Mouse (Mus musculus) MN1 (cell line): ENCODE measurements around the gene Nav2.

Experiments
- DNase-seq: peaks from one replicate; pipeline ENCODE4 v3.0.0-alpha.2; 2016; ENCODE audit warnings: low spot score

Gene Nav2

GRCm38 (mm10) chr7:49205551-49205950 is 297.0 kb downstream of the Nav2 start:
- no peak for DNase-seq

- no peak for DNase-seq
These were observed 298.5 kb downstream of the Nav2 start for GRCm38 (mm10) chr7:49206775-49207676.

DNA sequence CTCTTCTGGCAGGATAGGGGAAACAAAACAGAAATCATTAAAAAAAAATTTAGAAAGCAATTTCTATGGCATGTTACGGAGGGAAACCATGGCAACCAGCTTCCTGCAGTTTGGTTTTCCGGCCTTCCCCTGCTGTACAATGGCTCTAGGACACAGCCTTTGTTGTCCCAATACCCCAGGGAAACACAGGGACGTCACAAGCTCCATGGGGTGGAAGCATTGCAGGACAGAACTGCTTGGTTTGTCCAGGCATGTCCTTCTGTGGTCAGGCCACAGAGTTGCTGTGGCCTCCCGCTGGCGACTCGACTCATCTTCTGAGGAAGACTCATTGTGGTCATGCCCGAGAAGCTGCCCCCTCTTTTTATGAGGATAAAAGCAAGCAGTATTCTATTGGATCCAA is 301.0 kb downstream of the Nav2 start:
- no peak for DNase-seq

DNA sequence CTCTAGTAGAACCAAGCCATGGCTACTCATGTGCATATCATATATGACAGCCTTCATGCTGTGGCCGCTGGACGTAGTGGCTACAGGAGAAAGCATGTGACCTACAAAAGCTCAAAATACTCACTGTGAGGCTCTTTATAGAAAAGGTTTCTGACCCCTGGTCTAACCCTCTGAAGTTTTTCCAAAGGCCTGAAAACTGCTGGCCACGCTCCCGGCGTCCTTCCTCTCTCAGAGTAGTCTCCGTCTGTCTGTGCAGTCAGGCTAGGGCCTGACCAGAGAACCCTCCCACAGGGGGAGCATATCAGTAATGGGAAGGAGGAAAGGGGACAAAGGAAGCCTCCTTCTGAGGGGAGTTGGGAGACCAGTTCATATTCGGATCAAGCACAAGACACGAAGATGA is 302.2 kb downstream of the Nav2 start:
- DNase-seq: no peak

DNA sequence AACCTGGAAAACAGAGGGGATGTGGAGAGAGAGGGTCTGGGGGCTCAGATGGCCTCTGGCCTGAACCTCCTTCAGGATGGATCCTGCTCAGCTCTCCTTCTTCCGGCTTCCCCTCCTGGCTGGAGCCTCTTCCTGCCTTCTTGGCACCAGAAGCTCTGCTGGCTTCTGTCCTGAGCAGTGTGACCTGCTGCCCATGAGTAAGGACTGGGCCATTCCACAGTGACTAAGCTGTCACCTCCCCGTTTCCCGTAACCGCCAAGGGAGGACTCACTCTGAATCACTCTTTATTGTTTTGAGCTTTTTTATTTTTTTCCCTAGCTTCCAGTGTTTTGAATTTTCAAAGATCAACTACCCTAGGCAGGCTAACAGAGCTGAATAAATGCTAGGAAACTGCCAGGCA is 304.5 kb downstream of the Nav2 start:
- no peak for DNase-seq

DNA sequence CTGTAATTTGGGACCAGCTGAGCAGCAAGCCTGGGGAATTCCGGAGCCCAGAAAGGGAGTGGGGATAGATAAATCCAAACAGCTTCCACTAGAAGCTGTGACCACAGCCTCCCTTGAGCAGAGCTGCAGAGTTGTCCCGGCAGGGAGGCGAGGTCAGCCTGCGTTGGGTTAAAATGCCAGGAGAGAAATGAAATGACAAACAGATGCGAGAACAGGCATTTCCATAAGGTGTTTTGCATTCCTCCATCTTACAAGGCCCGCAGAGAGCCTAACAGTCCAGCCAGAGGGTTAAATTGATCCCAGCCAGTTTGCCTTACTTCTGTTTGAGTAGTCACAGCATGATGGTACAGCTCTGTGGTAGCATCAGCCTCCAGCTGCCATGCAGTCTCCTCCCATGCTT is 309.3 kb downstream of the Nav2 start:
- no peak for DNase-seq

GRCm38 (mm10) chr7:49225741-49226140 is 317.2 kb downstream of the Nav2 start:
- DNase-seq: no peak

DNA sequence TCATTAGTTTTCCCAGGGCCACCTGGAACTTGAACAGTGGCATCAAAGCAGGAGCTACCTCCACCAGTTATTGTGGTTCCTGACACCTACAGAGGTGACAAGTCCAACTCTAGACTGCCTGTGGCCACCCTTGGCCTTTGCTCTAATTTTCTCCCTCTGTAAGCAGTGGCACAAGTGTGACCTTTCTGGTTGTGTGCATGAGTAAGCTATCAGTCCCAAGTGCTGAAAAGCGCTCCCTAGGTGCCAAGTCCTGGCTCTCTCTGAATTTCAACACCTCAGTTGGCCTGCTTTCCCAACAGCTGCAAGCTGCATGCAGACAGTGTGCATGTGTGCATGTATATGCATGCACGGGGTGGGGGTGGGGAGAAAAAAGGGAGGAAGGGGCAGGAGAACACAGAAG is 324.5 kb downstream of the Nav2 start:
- no peak for DNase-seq

GRCm38 (mm10) chr7:49234288-49234687 is 325.8 kb downstream of the Nav2 start:
- no peak for DNase-seq

DNA sequence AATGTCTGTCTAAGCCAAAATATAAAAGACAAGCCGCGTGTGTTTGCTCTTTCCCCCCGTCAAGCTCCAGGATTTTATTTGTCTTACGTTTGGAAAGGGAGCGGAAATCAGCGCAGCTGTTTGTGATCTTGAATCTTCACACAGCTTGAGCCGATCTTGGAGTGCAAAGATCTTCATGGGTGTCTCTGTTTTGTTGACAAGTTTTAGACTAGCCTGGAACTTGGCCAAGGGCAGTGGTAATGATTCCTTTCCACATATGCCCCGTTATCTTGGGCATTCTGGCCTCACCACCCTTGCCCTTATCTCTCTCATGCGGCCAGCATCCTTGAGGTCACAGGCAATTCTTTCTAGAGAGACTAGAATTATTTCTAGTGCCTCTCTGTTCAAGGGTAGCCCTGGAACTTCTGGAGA is 326.8 kb downstream of the Nav2 start:
- no peak for DNase-seq

GRCm38 (mm10) chr7:49235821-49236220 is 327.3 kb downstream of the Nav2 start:
- DNase-seq: no peak

DNA sequence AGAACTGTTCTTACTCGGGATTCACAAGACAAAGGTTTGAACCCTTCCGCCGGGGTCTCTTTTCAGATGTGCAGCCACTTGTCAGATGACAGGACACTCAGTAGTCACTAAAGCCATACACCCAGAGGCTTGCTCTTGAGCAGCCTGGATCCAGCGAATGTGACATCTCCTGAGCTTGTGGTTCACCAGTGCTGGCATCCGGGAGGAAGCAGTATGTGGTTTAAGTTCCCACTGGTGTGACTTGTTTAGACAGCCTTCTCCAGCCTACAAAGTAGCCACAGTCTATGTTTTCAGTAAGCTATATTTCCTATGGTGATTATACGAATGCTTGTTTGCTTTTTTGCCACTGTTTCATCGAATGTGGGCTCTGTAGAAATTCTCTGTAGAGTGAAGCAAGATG is 331.9 kb downstream of the Nav2 start:
- DNase-seq: no peak

DNA sequence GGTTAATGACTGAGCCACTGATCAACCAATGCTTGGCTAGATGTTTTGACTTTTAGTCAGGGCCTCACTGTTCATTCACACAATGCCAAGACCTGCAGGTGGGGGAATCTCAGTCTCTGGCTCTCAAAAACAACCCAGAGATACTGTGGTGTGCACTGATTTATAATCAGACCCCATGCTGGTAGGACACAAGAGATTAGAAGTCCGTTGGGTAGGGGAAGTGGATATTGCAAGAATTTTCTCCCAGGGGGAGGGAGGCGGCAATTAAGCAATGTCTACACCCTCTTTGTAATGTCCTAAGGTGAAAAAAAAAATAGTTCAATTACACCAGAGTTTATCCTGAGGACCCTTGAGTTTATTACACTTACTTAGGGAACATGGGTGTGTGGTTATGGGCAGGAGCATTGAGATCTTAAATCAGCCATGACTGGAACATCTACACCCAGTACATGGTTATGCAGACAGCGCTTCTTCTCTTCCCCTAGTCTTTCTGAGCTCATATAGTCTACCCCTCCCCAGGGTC is 332.8 kb downstream of the Nav2 start:
- DNase-seq: no peak

GRCm38 (mm10) chr7:49242261-49242660 is 333.7 kb downstream of the Nav2 start:
- DNase-seq: no peak

- no peak for DNase-seq
These were observed 334.6 kb downstream of the Nav2 start for GRCm38 (mm10) chr7:49243079-49243478.

- DNase-seq: no peak
These were observed 337.2 kb downstream of the Nav2 start for GRCm38 (mm10) chr7:49245537-49246239.

DNA sequence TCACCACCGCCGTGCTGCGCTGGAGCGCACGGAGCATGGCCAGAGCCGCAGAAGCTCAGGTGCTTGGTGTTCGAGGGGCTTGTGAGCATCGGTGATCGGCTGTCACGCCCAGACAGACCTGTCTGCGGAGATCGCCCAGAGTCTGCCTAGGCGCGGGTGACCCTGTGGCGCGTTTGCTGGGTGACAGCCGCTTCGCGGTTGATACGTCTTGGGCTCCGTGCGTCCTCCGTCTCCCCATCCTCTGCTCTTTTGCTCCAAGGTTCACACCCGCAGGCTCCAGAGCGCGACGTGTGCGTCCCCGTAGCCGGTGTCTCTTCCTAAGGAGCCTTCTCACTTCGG is 337.7 kb downstream of the Nav2 start:
- no peak for DNase-seq

GRCm38 (mm10) chr7:49246584-49247481 is 338.3 kb downstream of the Nav2 start:
- DNase-seq: no peak

DNA sequence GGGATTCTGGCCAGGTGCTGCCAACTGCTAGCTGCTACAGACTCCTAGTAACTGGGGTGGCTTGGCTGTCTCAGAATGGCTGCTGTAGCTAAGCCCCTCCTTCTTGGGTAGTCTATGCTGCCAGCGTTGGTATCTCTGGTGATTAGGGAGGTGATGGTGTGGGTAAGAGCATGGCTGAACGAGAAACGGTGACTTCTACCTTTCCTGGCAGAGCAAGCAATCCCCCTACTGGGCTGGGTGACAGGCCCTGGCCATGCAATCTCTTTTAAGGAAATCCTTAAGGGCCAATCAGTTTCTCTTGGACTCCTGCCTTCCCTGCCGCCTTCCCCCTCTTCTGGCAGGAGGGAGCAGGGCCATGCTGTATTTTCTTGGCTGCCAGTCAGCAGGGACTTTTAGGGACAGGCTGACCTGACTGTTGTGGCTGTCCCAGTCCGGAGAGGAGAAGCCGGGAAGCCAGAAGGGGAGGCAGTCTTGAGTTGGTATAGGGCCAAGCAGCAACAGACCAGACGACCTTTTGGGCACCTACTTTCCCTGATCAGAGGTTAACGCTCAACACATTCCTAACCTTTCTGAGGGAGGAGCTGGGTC is 339.3 kb downstream of the Nav2 start:
- DNase-seq: no peak

GRCm38 (mm10) chr7:49248333-49249086 is 340.0 kb downstream of the Nav2 start:
- DNase-seq: no peak

DNA sequence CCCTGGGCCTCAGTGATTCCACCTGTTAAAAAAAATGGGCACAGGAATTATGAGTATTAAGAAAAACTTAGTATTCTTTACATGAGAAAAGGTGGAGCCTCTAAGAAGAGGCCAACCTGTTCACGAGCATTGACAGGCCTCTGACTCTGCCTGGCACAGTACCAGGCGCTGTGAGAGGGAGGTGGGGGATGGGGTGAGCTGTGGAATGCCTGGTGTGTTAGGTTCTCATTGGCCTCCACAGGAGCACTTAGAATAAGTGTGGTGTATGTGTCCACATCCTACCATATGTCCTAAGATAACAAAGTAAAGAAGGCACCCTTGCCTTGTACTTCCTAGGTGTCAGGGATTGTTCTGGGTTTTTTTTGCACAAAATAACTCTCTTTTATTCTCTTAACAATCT is 340.9 kb downstream of the Nav2 start:
- DNase-seq: no peak
